Mouse (Mus musculus) megakaryocyte, embryonic 14.5 days (primary cell): ENCODE measurements around the gene Sbno1.

Experiments
- FLI1 ChIP-seq: IDR thresholded peaks from 2 replicates; pipeline ENCODE4 v1.6.1; 2012; ENCODE audit warnings: low read length, inconsistent platforms, mixed read lengths
- GATA1 ChIP-seq: IDR thresholded peaks from 3 replicates; pipeline ENCODE4 v1.6.1; 2012; ENCODE audit warnings: mixed read lengths, low read length, inconsistent platforms, borderline replicate concordance

GRCm38 (mm10) chr5:124469486-124469885 is 43.7 kb upstream of the Sbno1 start:
- TF ChIP-seq GATA1 (no peak), FLI1 (no peak)
